Mouse (Mus musculus) retina, postnatal 7 days (tissue): ENCODE measurements at regions not wholly inside any gene's neighbourhood (a gene's known extent, or its start where the extent isn't known, plus 50 kb on each side); places are given as distances from the start of the nearest gene placed in this dataset.

Experiments used
- DNase-seq: peaks from one replicate; pipeline ENCODE4 v3.0.0-alpha.2; 2012; ENCODE audit warnings: low read depth, low spot score

DNA sequence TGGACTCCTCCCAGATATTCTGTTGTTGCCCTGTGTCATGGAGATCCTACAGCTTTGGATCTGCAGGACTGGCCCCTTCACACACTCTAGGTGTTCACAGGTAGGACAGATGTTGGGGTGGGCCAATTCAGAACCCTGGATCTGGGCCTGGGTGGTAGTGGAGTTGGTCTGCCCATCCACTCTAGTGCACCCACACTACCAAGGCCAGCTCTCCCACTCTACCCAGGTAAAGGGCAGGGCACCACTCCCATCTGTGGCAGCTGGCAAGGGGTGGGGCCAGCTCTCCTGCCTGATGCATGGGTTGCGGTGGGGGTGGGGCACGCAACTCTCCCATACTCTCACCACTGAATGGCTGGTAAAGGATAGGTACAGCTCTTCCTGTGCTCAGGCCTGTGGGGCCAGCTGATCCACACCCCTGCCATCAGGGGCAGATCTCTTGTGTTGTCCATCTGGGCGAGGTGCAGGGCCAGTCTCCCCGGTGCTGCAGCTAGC lies 76.5 kb downstream of the Gja1 start:
- DNase-seq = no peak

DNA sequence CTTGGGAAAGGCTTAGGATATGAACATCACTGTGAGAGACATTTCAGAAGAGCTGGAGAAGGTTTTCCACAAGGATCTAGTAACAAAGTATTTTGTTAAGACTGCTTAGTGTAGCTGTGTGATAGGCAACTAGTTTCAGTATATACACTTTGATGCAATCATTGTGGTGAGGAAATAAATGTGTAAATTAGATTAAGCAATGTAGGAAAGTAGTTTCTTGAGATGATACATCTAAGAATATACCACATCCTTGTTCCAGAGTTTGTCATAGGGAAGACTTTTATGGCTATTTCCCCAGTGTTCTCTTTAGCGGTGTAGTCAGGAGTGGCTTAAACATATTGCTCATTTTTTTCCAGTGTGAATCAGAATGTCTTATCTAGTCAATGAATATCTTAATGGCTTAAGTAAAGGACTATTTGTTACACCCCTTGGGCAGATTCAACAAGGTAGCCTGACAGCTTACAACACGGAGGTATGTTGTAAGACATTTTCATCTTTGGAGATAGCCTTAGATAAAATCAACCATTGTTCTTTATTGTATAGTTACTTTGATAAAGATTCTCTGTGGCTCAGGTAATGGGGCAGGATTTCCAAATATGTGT lies 78.8 kb downstream of the Gja1 start:
- no peak for DNase-seq

DNA sequence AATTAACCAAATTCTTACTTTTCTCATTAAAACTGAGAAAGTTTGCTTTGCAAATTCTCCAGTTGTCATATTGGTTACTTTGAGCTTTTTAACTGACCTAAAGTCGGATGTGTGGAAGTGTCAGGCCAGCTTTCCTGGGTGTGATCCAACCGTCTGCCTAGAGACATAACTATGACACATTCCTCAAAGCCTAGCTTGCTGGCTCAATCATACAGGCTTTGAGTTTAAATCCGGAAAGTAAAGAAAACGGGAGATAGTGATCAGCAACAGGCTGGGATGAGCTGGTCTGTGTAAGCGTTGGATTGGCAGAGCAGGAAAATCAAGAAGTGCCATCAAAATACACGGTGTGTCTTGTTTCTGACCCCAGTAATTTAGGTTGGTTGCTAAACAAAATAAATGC lies 91.4 kb downstream of the Gja1 start:
- no peak for DNase-seq

DNA sequence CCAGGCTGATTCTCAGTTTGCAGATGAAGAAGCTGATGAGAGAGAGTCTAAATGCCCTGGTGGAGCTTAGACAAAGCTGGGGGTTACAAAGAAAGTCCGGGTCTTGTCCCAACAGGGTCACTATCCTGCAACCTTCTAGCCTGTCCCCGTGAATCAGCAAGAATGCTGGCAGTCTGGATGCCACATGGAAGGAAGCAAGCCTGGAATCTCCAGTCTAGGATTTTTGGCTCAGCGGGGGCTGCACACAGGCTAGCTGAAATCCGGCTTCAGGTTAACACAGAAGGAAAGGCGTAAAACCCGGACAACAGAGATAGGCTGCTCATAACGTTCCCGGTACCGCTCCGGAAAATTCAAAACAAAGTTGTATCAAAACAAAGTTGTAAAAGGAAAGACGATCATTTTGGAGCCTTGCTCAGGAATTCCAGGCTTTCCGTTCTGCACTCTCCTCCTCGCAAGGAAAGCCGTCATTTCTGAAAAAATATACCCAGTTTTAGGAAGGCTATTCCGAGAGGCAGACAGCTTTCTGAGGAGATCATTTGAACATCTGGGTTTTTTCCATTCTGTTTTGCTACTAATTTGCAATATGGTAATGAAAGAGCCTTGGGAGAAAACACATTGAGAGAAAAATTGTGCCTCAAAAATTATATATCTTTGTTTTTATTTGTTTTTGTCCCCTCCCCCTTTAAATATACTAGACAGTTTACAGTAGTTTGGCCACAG lies 92.0 kb downstream of the Gja1 start:
- DNase-seq = no peak

DNA sequence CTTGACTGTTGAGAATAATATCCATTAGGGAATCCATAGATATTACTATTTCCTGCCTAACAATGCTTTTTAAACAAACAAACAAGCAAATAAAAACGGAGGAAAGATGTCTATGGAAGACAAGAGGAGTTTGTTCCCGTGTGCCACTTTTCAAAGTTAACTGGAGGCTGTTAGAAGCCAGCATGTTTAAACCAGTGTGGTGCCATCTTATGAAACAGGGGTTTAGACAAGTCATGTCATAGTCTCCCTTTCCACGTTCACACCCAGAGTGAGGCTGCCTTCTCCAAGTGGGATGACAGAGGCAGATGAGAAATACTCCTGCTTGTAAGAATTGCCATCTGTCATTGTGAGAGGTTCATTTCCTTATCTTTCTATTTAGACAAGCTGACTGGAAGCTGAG lies 92.8 kb downstream of the Gja1 start:
- DNase-seq = no peak

DNA sequence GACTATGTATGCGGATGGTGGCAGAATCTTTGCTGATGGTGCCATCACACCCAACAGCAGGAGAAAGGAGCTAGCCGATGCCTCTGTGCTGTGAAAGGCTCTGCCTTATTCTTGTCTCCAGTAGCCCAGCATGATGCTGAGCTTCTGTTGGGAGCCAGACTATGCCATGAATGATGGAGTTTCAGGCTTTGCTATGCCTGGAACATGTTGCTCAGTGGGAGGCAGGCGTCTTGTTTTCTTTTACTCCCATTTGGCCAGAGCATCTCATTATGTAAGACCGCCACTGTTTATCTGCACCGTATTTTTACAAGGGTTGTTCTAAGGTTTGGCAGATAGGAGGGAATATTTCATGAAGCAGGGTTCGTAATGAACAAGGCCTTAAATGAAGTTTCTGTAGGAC lies 97.8 kb downstream of the Gja1 start:
- no peak for DNase-seq

DNA sequence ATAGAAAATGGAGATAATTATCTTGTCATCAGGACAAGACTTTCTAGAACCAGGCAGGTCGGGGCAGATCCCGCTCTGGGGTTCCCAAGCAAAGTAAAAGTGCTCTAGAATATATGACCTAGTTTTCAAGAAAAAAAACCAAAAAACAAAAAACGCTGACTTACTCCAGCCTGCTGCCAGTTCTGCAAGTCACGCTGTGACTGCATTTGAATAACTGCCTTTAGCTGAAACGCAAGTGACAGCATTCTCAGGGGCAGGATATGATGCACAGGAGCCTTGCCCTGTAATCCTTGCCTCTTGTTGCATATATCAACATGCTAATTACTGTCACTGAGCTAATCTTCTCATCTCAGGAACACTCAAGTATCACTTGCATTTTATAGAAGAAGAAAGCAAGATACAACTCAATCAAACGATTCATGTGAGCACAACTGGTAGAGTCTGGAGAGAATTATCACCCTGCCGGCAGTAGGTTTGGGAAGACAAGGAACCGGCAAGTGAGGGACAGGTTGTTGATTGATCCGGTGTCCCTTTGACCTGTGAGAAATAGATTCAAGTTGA lies 105.1 kb downstream of the Gja1 start:
- no peak for DNase-seq

DNA sequence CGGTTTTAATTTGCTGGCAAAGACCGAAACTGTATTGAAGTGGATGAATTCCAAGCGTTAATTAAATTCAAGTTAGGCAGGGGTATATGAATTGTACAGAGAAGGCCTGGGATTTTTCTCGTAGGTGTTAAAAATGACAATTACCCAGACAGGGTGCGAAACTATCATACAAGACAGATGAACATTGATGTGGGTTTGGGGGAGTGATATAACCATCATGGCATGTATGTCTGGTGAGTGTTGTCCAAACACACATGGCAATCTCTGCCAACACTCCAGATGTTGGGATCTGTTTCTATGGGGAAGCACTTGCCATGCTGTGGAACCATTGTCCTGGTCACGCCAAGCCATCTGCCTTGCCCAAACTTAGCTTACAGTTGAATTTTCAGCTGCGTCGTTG lies 107.8 kb downstream of the Gja1 start:
- no peak for DNase-seq

DNA sequence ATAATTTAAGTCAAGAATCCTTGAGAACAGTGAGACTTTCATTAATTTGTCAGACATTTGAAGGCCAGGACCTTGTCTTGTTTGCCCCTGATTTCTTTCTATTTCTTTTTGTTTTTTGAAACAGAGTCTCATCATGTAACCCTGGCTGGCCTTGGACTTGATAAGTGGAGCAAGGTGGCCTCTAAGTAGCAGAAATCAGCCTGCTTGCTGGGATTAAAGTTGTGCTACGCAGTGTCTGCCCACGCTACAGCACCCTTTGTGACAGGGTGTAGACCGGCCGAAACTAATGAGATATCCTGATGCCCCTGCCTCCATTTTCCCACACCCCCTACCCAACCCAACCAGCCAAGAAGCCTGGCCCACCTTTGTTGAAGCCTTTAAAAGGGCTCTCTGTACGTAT lies 108.6 kb downstream of the Gja1 start:
- DNase-seq = no peak

DNA sequence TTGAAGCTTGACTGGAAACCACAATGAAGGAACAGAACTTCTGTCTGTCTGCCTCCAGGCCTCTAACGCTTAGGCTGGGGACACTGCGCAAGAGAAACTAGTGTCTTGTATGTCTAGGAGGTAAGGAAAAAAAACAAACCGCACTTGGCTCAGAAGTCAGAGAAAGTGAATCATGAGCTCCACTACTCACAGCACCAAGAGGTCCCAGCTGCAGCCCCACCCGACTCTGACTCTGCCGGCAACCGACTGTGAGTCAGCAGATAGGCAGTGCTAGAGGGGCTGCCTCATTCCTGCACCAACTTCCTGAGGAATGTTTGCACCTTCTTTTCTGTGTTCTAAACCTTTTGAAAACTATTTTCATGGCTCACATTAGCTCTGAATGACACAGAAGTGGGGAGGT lies 109.5 kb downstream of the Gja1 start:
- no peak for DNase-seq

DNA sequence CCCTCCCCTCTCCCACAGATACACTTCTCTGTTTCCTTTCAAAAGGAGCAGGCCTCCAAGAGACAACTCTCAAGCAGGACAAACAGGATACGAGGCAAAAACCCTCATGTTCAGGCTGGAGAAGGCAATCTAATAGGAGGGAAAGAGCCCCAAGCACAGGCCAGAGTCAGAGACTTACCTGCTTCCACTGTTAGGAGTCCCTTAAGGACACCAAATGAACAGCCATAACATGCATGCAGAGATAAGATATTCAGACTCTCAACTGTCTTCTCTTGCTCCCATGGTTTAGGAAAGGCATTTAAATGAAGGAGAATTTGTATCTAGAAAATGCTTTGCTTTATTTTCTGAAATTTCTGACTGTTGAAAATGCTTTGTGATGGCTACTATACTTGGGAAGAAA lies 116.3 kb downstream of the Gja1 start:
- DNase-seq = no peak

DNA sequence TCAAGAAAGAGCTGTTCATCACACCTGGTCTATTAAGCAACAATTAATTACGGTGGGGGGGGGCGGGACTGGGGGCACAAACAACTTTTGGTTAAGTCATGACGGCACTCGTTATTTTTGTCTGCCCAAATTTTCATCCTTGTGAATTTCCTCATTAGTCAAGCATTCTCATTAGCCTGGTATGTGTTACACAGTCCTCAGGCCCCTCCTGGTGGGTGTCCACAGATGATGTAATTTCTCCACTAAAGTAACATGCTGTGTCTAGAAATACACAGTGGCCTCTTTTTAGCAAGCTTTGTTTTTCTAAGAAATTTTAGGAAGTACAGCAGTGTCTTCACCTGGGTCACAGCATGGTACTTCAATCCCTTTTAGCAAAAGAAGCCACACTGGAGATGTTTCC lies 118.2 kb downstream of the Gja1 start:
- DNase-seq = no peak

DNA sequence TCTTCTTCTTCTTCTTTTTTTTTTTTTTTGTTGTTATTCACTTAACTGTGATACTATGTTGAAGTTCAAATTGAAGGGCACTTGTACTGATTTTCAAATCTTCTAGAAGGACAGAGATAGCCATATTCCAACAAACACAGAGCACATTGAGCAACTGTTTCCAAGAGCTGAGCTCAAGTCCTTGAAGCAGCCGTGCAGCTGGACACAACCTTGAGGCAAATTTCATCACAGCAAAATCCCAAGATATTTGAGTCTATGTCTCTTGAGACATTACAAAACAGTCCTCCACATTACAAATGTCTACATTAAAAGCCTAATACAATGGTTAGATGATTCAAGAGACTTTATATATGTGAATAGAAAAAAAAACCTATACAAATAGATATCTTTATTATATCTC lies 141.9 kb downstream of the Gja1 start:
- DNase-seq = no peak

DNA sequence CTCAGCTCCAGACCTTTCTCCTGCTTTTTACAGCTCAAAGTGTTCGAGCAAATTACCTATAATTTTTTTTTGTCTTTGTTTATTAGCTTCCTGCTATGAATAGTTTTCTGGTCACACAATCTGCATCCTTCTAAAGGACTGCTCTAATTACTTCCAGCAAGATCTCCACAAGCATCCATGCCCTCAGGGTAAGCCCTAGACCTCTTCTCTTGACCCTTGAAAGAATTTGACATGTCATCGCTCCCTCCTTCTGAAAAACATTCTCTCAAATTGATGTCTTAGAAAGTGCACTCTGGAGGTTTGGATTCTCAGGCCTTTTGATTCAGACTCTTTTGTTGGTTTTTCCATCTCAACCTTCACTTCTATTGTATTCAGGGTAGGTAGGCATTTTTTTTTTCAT lies 148.7 kb downstream of the Gja1 start:
- no peak for DNase-seq

DNA sequence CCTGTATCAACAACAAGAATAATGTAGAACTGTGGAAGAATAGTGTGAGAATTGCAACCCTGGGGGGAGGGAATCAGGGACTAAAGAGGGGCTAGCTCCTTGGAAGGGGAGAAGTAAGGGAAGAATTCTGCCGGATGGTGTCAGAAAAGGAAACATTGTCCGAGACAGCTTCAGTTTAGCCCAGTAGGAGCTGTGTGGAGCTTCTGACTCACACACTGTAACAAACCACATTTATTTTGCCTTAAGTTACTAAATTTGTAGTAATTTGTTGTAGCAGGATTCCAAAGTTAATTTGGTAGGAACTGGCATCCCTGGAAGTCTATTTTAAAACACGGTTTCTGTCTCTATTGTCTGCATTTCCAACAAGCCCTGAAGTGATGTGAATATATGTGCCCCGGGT lies 160.0 kb downstream of the Gja1 start:
- DNase-seq = no peak

DNA sequence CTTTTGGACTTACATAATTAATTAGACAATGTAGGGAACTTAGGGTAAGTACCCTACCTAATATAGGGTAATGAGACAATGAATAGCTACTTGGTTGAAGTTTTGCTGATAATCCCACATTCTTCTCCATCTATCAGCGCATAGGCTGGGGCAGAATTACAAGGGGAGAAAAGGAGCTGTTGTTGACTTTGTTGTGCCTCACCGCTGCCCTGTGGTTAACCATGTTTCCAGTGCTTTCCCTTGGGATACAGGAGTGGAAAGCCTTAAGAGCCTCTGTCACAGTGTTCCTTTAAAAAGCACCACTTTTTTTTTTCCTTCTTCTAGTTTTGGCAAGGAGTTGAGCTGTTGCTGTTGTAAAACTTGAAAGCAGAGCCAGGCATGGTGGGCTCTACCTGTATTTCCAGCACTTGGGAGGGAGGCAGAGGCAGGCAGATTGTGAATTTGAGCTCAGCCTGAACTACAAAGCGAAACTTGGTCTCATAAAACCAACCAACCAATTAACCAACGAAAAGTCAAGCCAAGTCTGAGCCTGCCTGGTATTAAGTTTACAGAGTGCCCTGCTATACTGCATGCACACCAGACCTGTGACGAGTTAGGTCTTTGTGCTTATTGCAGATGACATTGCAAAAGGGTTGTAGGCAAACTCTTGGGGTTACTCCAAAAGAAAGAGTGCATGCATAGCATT lies 162.8 kb downstream of the Gja1 start:
- no peak for DNase-seq

DNA sequence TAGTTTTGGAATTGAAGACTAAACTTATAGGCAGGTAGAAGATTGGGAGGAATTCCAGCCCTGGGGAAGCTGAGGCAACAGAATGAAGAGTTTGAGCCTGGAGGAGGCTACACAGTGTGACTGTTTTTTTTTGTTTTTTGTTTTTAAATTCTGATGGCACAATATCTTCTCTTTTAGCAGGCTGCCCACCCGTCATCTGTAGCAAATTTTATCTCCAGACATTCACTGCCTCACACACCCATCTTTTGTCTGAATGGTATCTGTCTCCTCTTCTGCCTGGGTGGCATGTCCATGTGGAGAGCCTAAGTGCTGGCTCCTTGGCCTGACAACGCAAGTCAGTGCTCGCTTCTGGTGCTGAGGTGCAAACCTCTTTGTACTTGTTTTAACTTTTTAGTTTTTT lies 165.0 kb downstream of the Gja1 start:
- no peak for DNase-seq

DNA sequence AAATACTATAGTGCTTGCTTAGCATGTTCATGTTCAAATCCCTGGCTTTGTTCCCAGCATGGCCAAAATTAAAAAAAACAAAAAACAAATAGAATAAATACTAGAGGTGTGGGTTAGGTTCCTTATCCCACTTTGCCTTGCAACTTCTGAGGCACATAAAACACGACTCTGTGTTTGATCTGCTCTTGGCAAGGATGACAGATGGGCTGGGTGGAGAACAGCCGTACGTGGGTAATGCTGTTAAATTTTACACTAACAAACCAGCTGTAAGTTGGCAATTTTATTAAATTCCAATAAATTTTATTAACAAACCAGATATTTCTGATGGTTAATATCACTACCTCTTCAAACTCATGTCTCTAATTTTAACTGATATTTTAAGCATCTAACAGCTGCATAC lies 168.9 kb downstream of the Gja1 start:
- DNase-seq = no peak

DNA sequence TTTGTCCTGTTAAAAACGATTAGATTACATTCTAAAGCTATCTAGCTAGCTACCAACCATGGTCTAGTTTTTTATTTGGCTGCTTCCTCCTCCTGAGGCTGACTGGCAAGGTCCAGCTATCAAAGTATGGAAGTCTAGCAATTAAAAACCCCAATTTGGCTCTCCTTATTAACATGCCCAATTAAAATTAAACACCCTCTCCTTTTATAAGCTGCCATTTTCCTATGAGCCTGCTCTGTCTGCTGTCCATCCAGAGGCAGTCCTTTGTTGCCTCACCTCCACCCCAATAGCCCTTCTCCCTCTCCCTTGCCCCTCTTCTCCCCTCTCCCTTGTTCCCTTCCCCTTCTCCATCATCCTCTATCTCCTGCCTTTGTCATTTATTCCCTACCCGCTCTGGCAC lies 169.7 kb downstream of the Gja1 start:
- no peak for DNase-seq

DNA sequence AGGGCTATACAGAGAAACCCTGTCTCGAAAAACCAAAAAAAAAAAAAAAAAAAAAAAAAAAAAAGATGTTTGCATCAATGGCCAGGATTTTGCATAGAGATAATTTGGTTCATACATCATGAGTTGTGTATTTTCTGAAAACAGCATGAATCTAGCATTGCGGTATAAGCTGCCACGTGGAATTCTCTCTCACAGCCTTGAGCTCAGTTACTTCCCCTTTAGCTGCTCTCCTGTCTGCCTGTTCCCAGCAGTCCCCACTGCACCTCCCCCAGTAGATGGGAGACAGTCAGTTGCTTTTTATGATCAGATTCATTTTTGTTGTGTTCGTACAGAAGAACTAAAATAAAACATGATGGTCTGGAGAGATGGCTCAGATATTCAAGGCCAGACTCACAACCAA lies 170.7 kb downstream of the Gja1 start:
- DNase-seq = no peak

DNA sequence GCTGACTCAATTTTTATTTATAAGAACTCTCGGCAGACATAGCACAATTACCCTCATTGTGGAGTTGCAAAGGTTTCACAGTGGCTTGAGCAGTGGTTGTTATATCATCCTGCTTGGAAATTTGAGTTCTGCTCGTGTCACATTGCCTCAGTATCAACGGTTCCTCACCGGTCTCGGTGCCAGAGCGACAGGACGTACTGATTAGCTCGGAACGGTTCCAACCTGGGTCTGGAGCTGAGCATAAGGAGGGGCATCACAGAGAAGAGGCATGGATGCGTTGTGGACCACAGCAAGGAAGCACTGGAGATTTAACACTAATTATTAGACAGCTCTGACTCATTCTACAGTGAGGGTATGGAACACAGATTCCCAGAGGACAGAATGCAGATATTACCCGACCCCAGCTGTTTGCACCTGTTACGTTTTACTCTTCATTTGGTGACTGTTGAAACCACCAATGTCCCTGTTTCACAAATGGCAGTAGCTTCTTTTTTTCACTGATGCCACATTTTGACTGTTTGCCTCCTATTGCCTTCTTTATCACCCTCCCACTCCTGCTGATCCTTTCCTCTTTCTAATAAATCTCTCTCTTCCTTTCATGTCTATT lies 189.8 kb downstream of the Gja1 start:
- no peak for DNase-seq

DNA sequence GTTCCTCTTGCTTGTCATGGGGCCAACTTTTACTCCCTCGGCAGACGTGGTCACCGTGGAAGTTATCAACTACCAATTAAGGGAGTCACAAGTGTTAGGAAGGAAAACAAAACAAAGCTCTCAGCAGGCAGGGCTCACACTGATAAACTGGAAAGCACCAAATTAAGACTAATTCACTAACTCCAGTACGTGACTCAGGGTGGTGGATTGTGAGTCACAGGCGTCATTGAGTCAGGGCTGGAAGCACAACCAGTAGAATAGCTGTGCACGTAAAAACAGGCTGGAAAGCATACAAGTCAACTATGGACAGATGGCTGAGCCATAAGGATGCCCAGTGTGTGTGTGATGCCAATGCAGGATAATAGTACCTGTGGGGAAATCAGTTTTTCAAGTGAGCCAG lies 204.9 kb downstream of the Gja1 start:
- no peak for DNase-seq
